Mouse (Mus musculus): ENCODE data around the gene Trip6.

- TF ChIP-seq POLR2A (IDR thresholded peaks at IDR 0.05; ENCODE audit: borderline replicate concordance, extremely low read depth, low read depth, low read length): no peak
- TF ChIP-seq CTCF (IDR thresholded peaks at IDR 0.05; ENCODE audit: insufficient read depth, low read length): no peak
Measured at GRCm38 (mm10) chr5:137285986-137286385, 28.2 kb downstream of the Trip6 start.
